Mouse (Mus musculus) layer of hippocampus, adult 11-12 months (tissue): ENCODE data around the gene Hist1h4f.
"Not testable (repeated sequence)": the region's sequence is repeated elsewhere in the genome, so short reads cannot be mapped to it uniquely, and the experiment has no call there.

ENCODE experiments used
- DNase-seq: peaks from one replicate; pipeline ENCODE4 v3.0.0; 2022; ENCODE audit warnings: low spot score

Hist1h4f gene

GRCm38 (mm10) chr13:23554925-23555838 is 3.7 kb upstream of the Hist1h4f start:
- DNase-seq = peak; percentile 81

- DNase-seq = no peak
These were observed 2.9 kb upstream of the Hist1h4f start for GRCm38 (mm10) chr13:23554393-23554792.

- no peak for DNase-seq
These were observed 1.5 kb upstream of the Hist1h4f start, which contains the start of gene Hist1h1d for GRCm38 (mm10) chr13:23552962-23553361. Hist1h1d (plus strand) TSS chr13:23553262.

- DNase-seq = no peak
These were observed 775 bp upstream of the Hist1h4f start for GRCm38 (mm10) chr13:23551931-23552914.

GRCm38 (mm10) chr13:23550761-23551145 is 695 bp downstream of the Hist1h4f start:
- no peak for DNase-seq

GRCm38 (mm10) chr13:23546694-23547093 is 4.8 kb downstream of the Hist1h4f start:
- no peak for DNase-seq

- not testable (repeated sequence) for DNase-seq
These were observed 6.7 kb downstream of the Hist1h4f start for GRCm38 (mm10) chr13:23544787-23545120.

- peak; percentile 83 for DNase-seq
These were observed 7.3 kb downstream of the Hist1h4f start, which contains the start of gene Hist1h3f for GRCm38 (mm10) chr13:23543965-23544786. Hist1h3f (plus strand) TSS chr13:23544052.

GRCm38 (mm10) chr13:23542999-23543607 is 8.3 kb downstream of the Hist1h4f start, which contains the start of gene Hist1h2bh:
Hist1h2bh (minus strand) TSS chr13:23543392.
- DNase-seq = peak; percentile 76

GRCm38 (mm10) chr13:23542225-23542980 is 9.0 kb downstream of the Hist1h4f start:
- DNase-seq = not testable (repeated sequence)

GRCm38 (mm10) chr13:23541497-23541896 is 10.0 kb downstream of the Hist1h4f start:
- no peak for DNase-seq

- not testable (repeated sequence) for DNase-seq
These were observed 11.6 kb downstream of the Hist1h4f start for GRCm38 (mm10) chr13:23539821-23540220.

GRCm38 (mm10) chr13:23538249-23538648 is 13.2 kb downstream of the Hist1h4f start:
- no peak for DNase-seq

- DNase-seq = no peak
These were observed 14.3 kb downstream of the Hist1h4f start for GRCm38 (mm10) chr13:23537006-23537710.

GRCm38 (mm10) chr13:23536076-23536822 is 15.2 kb downstream of the Hist1h4f start:
- DNase-seq = no peak

- DNase-seq = peak; percentile 91
These were observed 16.0 kb downstream of the Hist1h4f start, which contains the start of gene Hist1h3g for GRCm38 (mm10) chr13:23535137-23536075. Hist1h3g (plus strand) TSS chr13:23535422.

GRCm38 (mm10) chr13:23534368-23535131 is 16.9 kb downstream of the Hist1h4f start:
- DNase-seq = no peak
